In genomic region chr16:74458138-74458537, GRCm38 (mm10) we compare ENCODE assay signal across 27 mouse cellular contexts. TPM values are rescaled to one million over a fixed set of nuclear protein-coding genes. Genes with fewer than 3 reads are reported as not detected.
"Had no signal": no experiment of that assay in that cellular context is flagged by ENCODE, and none has a peak within 500 bp of the region (broad histone marks: within the 10 kb centered on the region; RNA-seq: fewer than 3 reads in every experiment).

No protein-coding gene starts in this region.

- ATAC-seq: forebrain, embryonic 16.5 days; hindbrain, embryonic 16.5 days; inflammation-experienced regulatory T-cells, adult 6 months; intestine, embryonic 15.5 days; intestine, postnatal 0 days; liver, embryonic 12.5 days had no signal

- H3K9me3 ChIP-seq: heart, embryonic 10.5 days; heart, embryonic 12.5 days; hindbrain, embryonic 10.5 days; hindbrain, embryonic 12.5 days; intestine, embryonic 15.5 days; limb, embryonic 13.5 days; limb, embryonic 15.5 days; liver, embryonic 12.5 days had no signal

- H3K4me2 ChIP-seq: heart, embryonic 12.5 days; hindbrain, embryonic 12.5 days; hindbrain, embryonic 14.5 days; intestine, embryonic 15.5 days; limb, embryonic 13.5 days; limb, embryonic 15.5 days; liver, embryonic 12.5 days had no signal

- H3K4me1 ChIP-seq: heart, embryonic 10.5 days; heart, embryonic 12.5 days; intestine, embryonic 15.5 days; limb, embryonic 13.5 days; limb, embryonic 15.5 days; liver, embryonic 12.5 days had no signal

- H3K27me3 ChIP-seq: heart, embryonic 12.5 days; hindbrain, embryonic 12.5 days; intestine, embryonic 15.5 days; limb, embryonic 13.5 days; limb, embryonic 15.5 days; liver, embryonic 12.5 days had no signal

- DNase-seq: gastrocnemius, adult 2 months; gastrocnemius, postnatal 10 days; gastrocnemius, postnatal 25 days; heart, adult 18-20 months; heart, postnatal 10 days; heart, postnatal 4 days; kidney, adult 8-10 months; kidney, postnatal 14 days; kidney, postnatal 36 days; left cerebral cortex, postnatal 4 days had no signal

- H3K27ac ChIP-seq: gastrocnemius, adult 2 months; heart, embryonic 10.5 days; hindbrain, embryonic 10.5 days; hindbrain, embryonic 12.5 days; hindbrain, embryonic 14.5 days; intestine, embryonic 15.5 days; layer of hippocampus, adult 2 months; left cerebral cortex, adult 2 months; limb, embryonic 13.5 days; limb, embryonic 15.5 days; liver, embryonic 12.5 days; liver, embryonic 14.5 days had no signal

- H3K36me3 ChIP-seq: heart, embryonic 10.5 days; heart, embryonic 12.5 days; hindbrain, embryonic 10.5 days; hindbrain, embryonic 12.5 days; intestine, embryonic 15.5 days; limb, embryonic 13.5 days; limb, embryonic 15.5 days; liver, embryonic 12.5 days had no signal

- H3K9ac ChIP-seq: heart, embryonic 12.5 days; hindbrain, embryonic 12.5 days; hindbrain, embryonic 14.5 days; intestine, embryonic 15.5 days; limb, embryonic 13.5 days; limb, embryonic 15.5 days; liver, embryonic 12.5 days; liver, embryonic 14.5 days had no signal

- H3K4me3 ChIP-seq: gastrocnemius, adult 2 months; heart, embryonic 10.5 days; heart, embryonic 12.5 days; hindbrain, embryonic 10.5 days; hindbrain, embryonic 12.5 days; intestine, embryonic 15.5 days; layer of hippocampus, adult 2 months; left cerebral cortex, adult 2 months; limb, embryonic 13.5 days; limb, embryonic 15.5 days; liver, embryonic 12.5 days had no signal

RNA-seq across cellular contexts. Expression of gene Robo2, which starts 46.5 kb away (rescaled TPM):
- total RNA-seq: granulocyte monocyte progenitor cell, adult 5-6 weeks had no signal
